Mouse (Mus musculus): ENCODE results near the gene Lrrc36.

Lrrc36 gene

GRCm38 (mm10) chr8:105468002-105468720, 54.8 kb downstream of the Lrrc36 start:
- no peak for DNase-seq

GRCm38 (mm10) chr8:105469041-105469695, 55.8 kb downstream of the Lrrc36 start:
- peak; percentile 69 for DNase-seq

DNA sequence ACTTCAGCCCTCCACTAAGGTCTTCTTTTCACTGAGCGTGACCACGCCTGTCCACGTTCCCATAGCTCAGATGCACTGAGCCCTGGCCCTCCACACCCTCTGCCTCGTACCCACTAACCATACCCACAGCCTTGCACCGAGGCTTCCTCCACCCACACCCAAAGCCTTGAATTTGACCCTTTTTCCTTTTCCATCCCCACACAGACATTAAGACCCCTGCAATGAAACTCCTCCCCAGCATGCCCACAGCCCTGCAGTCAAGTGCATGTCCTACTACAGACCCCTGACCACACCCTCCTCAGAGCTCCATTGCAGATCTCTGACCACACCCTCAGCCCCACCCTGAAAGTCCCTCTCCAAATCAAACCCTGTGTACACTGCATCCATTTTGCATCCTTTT, 56.4 kb downstream of the Lrrc36 start:
- DNase-seq: no peak

- DNase-seq: no peak
These were observed 56.9 kb downstream of the Lrrc36 start for GRCm38 (mm10) chr8:105470262-105470661.

- no peak for DNase-seq
These were observed 57.4 kb downstream of the Lrrc36 start for GRCm38 (mm10) chr8:105470681-105471313.

- peak; percentile 89 for DNase-seq
These were observed 58.1 kb downstream of the Lrrc36 start, which contains the start of gene Tppp3 for GRCm38 (mm10) chr8:105471314-105472015. Gene Tppp3, minus strand, starts transcription at chr8:105471526.

GRCm38 (mm10) chr8:105472414-105472932, 59.1 kb downstream of the Lrrc36 start:
- no peak for DNase-seq

GRCm38 (mm10) chr8:105472983-105473382, 59.6 kb downstream of the Lrrc36 start:
- no peak for DNase-seq

- DNase-seq: no peak
These were observed 60.6 kb downstream of the Lrrc36 start for GRCm38 (mm10) chr8:105473816-105474606.

DNA sequence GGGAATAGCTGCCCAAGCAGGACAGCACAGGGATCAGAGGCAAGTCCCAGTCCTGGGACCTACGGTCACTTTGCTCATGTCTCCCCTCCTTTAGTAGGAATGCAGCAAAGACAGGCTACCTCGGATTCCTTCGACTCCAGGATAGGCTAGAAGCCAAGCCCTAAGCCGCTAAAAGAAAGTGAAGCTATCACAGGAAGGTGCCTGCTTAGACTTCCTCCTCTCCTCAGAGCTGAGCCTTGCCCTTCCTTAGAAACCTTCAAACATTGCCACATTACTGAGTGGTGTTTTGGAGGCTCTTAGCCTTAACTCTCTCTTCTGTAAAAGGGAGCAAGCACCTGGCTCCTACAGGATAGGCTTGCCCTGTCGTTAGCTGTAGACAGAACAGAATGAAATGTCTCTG, 61.3 kb downstream of the Lrrc36 start:
- no peak for DNase-seq

DNA sequence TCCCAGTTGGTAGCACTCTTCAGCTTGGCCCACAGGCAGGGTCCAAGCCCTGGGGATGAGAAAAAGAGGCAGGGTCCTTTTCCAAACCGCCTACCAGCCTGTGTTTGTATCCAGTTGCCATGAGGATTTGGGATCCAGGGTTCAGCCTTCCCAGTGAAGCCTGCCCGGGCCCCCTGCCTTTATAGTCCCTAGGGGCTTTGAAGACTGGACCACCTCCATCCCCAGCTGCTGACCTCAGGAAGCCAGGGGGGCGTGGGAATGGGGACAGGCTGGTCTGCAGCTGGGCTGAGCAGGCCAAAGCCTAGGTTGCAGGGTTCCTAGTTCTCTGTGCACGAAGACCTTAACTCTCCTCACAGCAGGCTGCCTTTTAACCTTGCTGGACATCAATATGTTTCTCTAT, 61.9 kb downstream of the Lrrc36 start:
- DNase-seq: no peak

GRCm38 (mm10) chr8:105475742-105476141, 62.4 kb downstream of the Lrrc36 start:
- no peak for DNase-seq

DNA sequence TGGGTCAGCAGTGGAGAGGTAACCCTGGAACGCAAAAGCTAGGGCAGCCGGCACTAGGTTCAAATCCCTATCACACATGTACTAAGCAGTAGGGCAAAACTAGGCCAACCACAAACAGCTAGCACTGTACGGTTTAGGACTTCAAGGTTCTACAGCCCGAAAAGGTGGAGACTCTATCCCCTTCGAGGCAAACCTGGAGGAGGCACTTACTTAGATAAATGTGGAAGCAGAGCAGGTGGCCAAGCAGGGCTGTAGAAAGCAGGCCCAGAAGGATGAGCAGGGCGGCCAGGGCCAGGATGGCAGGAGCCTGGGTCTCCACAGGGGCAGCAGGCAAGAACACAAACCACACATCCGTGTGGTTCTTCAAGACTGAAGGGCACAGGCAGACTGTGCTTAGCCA, 62.8 kb downstream of the Lrrc36 start:
- DNase-seq: no peak

- peak; percentile 76 for DNase-seq
These were observed 63.5 kb downstream of the Lrrc36 start for GRCm38 (mm10) chr8:105476628-105477413.

GRCm38 (mm10) chr8:105477792-105478191, 64.4 kb downstream of the Lrrc36 start:
- no peak for DNase-seq

DNA sequence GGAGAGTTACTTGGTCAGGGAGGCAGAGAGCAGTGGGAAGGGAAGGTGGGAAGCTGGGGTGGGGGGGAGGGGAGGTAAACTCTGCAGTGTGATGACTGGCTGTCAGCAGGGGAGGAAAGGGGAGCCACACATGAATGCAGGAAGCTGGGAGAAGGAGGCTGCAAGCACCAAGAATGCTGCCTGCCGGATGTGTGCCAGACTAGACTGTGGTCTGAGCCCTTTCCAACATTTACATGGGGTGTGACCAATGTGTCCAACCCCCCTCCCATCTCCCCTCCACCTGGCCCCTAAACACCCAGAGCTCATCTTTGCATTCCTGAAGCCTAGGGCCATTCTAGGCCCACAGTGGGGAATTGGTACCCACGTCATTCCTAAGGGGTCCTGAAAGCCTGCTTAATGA, 67.6 kb downstream of the Lrrc36 start:
- no peak for DNase-seq

GRCm38 (mm10) chr8:105481453-105481852, 68.1 kb downstream of the Lrrc36 start:
- DNase-seq: no peak

DNA sequence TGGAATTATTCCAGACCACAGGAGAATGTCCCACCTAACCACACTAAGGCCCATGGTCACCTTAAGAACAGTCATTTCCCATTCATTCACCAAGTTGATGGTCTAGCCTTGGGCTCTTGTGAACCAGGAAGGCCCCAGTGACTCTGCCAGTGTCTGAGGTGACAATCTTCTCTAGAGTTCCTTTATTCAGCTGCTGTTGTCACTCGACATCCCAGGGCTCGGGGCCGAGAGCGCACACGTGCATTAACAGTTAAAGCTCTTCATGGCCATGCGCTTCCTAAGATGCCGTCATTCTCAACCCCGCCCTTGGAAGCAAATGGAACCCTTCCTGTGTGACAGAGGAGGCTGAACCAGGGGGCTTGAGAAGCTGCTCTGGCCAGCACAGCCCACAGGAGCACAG, 68.8 kb downstream of the Lrrc36 start:
- DNase-seq: no peak

GRCm38 (mm10) chr8:105483212-105484029, 70.0 kb downstream of the Lrrc36 start:
- no peak for DNase-seq

DNA sequence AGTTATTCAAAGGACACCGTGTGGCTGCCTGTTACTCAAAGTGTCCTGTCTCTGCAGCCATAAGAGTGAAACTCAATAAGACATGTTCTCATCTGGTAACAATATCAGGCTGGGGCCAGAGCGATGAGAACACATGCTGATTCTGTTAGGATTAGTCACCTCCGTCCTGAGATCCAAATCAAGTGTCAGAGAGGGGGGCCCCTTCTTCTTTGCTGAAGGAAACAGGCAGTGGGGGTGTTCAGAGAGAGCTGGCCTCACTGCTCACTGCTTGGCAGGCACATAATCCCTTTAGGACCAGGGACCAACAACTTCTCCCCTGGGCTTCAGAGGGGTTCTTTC, 70.6 kb downstream of the Lrrc36 start:
- no peak for DNase-seq

DNA sequence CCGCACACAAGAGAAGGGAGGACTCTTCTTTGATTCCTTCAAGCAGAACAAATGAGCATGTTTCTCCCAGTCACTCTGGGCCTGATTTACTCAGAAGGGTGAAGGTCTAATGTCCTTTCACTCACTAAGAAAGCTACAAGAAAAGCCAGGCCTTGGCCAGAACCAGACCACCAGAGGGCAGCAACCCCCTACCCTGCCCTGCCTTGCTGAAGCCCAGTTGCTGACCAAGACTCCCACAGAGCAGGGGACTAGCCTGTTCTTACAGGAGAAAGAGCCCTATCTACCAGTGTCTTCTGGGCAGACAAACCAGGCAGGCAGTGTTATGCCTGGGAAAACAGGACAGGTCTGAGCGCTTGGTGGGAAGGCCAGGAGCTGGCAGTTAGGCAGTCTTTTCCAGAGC, 71.0 kb downstream of the Lrrc36 start:
- DNase-seq: no peak
